In the genomic region with DNA sequence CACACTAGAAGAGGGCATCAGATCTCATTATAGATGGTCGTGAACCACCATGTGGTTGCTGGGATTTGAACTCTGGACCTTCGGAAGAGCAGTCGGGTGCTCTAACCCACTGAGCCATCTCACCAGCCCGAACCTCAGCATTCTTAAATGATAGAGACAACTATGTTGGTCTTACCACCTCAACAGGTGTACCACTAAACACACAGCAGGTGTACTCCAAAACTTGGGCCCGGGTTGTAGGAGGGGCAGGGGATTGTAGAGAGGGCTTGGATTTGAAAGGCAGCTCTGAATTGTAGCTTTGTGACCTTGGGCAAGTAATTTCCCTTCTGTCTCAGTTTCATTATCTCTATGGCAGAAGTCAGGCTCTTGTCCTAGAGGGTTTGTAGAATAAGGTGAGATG, we compare ENCODE assay signal across 1 mouse cellular context.
TF ChIP-seq lines count a peak whose summit lies in the region.

No protein-coding gene starts in this region.

TF ChIP-seq in CH12.LX, 34 proteins besides CTCF, POLR2A, EP300 and RAD21:
- TF ChIP-seq TBP (conservative IDR thresholded peaks at IDR 0.05; ENCODE audit: low read depth, low read length) (peak; percentile 95), ZMIZ1 (IDR thresholded peaks at IDR 0.05; ENCODE audit: low read depth, low read length) (peak; percentile 17; the same call in 1 of the 2 replicates), MXI1 (IDR thresholded peaks at IDR 0.05; ENCODE audit: low read depth, low read length) (0 out of 2 replicates have a peak, but pooled peaks have one; percentile 8), ELF1 (IDR thresholded peaks at IDR 0.05; ENCODE audit: low read depth, low read length) (peak; percentile 52; the same call in 1 of the 2 replicates)
